Mouse (Mus musculus) liver, adult 2 months (tissue): ENCODE results near the gene Hectd4. TPM values are rescaled to one million over a fixed set of nuclear protein-coding genes. Genes with fewer than 3 reads are reported as not detected.
A peak's percentile ranks its signal among the peaks of the same experiment; 100 is the strongest.

Experiments
- DNase-seq: peaks from one replicate; pipeline ENCODE4 v3.0.0-alpha.2; 2011; ENCODE audit warnings: low read depth, low spot score; ENCODE audit errors: extremely low read depth
- H3K27ac ChIP-seq: fragments of 200-500 bp; replicated peaks from 2 replicates; pipeline ENCODE4 v1.5.1; 2012; ENCODE audit warnings: low read depth, mild to moderate bottlenecking, control low read depth, inconsistent platforms, low read length; ENCODE audit not compliant: insufficient read depth
- H3K27me3 ChIP-seq: fragments of 200-500 bp; 2 replicates; pipeline ENCODE4 v1.6.1; 2012; ENCODE audit warnings: mild to moderate bottlenecking, moderate library complexity, low read length, inconsistent platforms; ENCODE audit not compliant: control insufficient read depth, insufficient read depth
- H3K36me3 ChIP-seq: fragments of 200-500 bp; 2 replicates; pipeline ENCODE4 v1.6.1; 2012; ENCODE audit warnings: low read length, inconsistent platforms; ENCODE audit not compliant: control insufficient read depth, insufficient read depth
- H3K4me1 ChIP-seq: fragments of 200-500 bp; 2 replicates; pipeline ENCODE4 v1.6.1; 2011; ENCODE audit warnings: low read length; ENCODE audit not compliant: control insufficient read depth, insufficient read depth
- H3K4me3 ChIP-seq: fragments of 200-500 bp; 2 replicates; pipeline ENCODE4 v1.5.1; 2011; ENCODE audit warnings: low read depth, mild to moderate bottlenecking, control low read depth, low read length, moderate library complexity; ENCODE audit not compliant: insufficient read depth
- H3K79me2 ChIP-seq: fragments of 200-500 bp; 2 replicates; pipeline ENCODE4 v1.6.1; 2012; ENCODE audit warnings: inconsistent platforms, mild to moderate bottlenecking, low read length, moderate library complexity; ENCODE audit not compliant: control insufficient read depth, insufficient read depth
- H3K9ac ChIP-seq: fragments of 200-500 bp; 2 replicates; pipeline ENCODE4 v1.6.1; 2012; ENCODE audit warnings: low read depth, mild to moderate bottlenecking, control low read depth, inconsistent platforms, low read length
- CTCF ChIP-seq: fragments of 200-500 bp; IDR thresholded peaks from 2 replicates; pipeline ENCODE4 v1.5.1; 2011; ENCODE audit warnings: low read depth, low read length, control low read depth
- POLR2A ChIP-seq: fragments of 200-500 bp; IDR thresholded peaks from 2 replicates; pipeline ENCODE4 v1.6.1; 2011; ENCODE audit warnings: low read length, control low read depth; ENCODE audit not compliant: insufficient read depth; ENCODE audit errors: extremely low read depth
- WGBS: fragments of 180-500 bp; shearing (Covaris S2); methylation state at CpG from one replicate; pipeline ENCODE4 v1.1.7; 2018; 5-methylcytosine and 5-hydroxymethylcytosine counted together
- polyA plus RNA-seq: library from polyadenylated mRNA; depleted of rRNA; stranded (reverse); fragments of >200 nt; gene quantifications from 2 replicates; pipeline ENCODE4 v1.2.3, GENCODE M21; 2012
- total RNA-seq: library from RNA; depleted of rRNA; stranded (reverse); fragments of >200 nt; gene quantifications from 2 replicates; pipeline ENCODE4 v1.2.3, GENCODE M21; 2014

Hectd4 gene
- total and polyA plus RNA-seq, 2 experiments, result 7.6 to 9.7 TPM

- Histone ChIP-seq H3K4me1 (peaks cover 10% of the 10 kb centered on the region), H3K36me3 (no peaks in the 10 kb centered on the region), H3K79me2 (peaks cover 30% of the 10 kb centered on the region), H3K27me3 (no peaks in the 10 kb centered on the region), H3K27ac (peak within 1 kb of the TSS; percentile 65), H3K9ac (peak within 1 kb of the TSS; percentile 98), H3K4me3 (peak within 1 kb of the TSS; percentile 96)
- TF ChIP-seq POLR2A (peak; percentile 58; the same call in 1 of the 2 replicates), CTCF (no peak)
- under 1% methylated on average over 93 of the region's 98 CpGs for WGBS
- DNase-seq, result peak; percentile 37
Observed at GRCm38 (mm10) chr5:121190836-121191583, 29.0 kb upstream of the Hectd4 start, which contains the start of gene Ptpn11. Gene Ptpn11, minus strand, starts transcription at chr5:121191397.

- peaks cover 10% of the 10 kb centered on the region for H3K4me1 ChIP-seq
- peak overlapping the region; percentile 96 for H3K4me3 ChIP-seq
- H3K36me3 ChIP-seq, result no peaks in the 10 kb centered on the region
- H3K9ac ChIP-seq, result peak overlapping the region; percentile 98
- DNase-seq, result no peak
- peaks cover 30% of the 10 kb centered on the region for H3K79me2 ChIP-seq
- no peak for TF ChIP-seq POLR2A
- TF ChIP-seq CTCF, result no peak
- peak overlapping the region; percentile 64 for H3K27ac ChIP-seq
- WGBS, result 12% methylated on average over 17 of the region's 17 CpGs
- H3K27me3 ChIP-seq, result no peaks in the 10 kb centered on the region
Observed at GRCm38 (mm10) chr5:121191584-121191906, 28.5 kb upstream of the Hectd4 start.

GRCm38 (mm10) chr5:121194173-121194572 lies 25.8 kb upstream of the Hectd4 start:
- H3K4me1 ChIP-seq, result peaks cover 8% of the 10 kb centered on the region
- no peak overlapping the region for H3K9ac ChIP-seq
- 44% methylated on average over 1 of the region's 1 CpGs for WGBS
- no peak for DNase-seq
- H3K36me3 ChIP-seq, result no peaks in the 10 kb centered on the region
- peaks cover 8% of the 10 kb centered on the region; the same call in 1 of the 2 replicates for H3K79me2 ChIP-seq
- TF ChIP-seq CTCF (no peak), POLR2A (no peak)
- H3K27ac ChIP-seq, result no peak overlapping the region
- no peaks in the 10 kb centered on the region for H3K27me3 ChIP-seq
- H3K4me3 ChIP-seq, result no peak overlapping the region

GRCm38 (mm10) chr5:121196764-121197163 lies 23.3 kb upstream of the Hectd4 start:
- no peaks in the 10 kb centered on the region for H3K27me3 ChIP-seq
- no peaks in the 10 kb centered on the region for H3K79me2 ChIP-seq
- no peak for DNase-seq
- H3K9ac ChIP-seq, result no peak overlapping the region
- no peaks in the 10 kb centered on the region for H3K4me1 ChIP-seq
- no peak overlapping the region for H3K27ac ChIP-seq
- WGBS, result 53% methylated on average over 5 of the region's 5 CpGs
- TF ChIP-seq POLR2A (no peak), CTCF (no peak)
- H3K36me3 ChIP-seq, result no peaks in the 10 kb centered on the region
- H3K4me3 ChIP-seq, result no peak overlapping the region

DNA sequence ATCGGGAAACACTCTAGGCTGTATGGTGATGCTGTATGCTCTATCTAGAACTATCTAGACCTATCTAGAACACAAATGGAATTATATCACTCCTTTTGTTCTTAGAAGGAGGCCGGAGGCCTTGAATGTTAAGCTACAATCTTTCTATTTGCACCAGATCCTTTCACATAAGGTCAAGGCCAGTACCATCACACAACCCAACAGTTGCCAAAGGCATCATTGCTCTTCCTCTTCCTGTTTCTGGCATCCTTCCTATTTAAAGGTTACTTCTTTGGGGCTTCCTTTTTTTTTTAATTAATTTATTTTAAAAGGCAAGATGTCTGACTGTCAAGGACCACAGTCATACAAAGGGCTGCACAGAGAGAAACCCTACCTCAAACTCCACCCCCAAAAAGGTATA lies 22.7 kb upstream of the Hectd4 start:
- TF ChIP-seq POLR2A (no peak), CTCF (no peak)
- H3K4me1 ChIP-seq, result no peaks in the 10 kb centered on the region

GRCm38 (mm10) chr5:121198376-121198775 lies 21.6 kb upstream of the Hectd4 start:
- no peak for TF ChIP-seq CTCF
- no peak for TF ChIP-seq POLR2A
- Histone ChIP-seq H3K9ac (no peak overlapping the region), H3K79me2 (no peaks in the 10 kb centered on the region), H3K27ac (no peak overlapping the region), H3K27me3 (no peaks in the 10 kb centered on the region), H3K4me3 (no peak overlapping the region), H3K36me3 (no peaks in the 10 kb centered on the region), H3K4me1 (no peaks in the 10 kb centered on the region)
- WGBS, result 83% methylated on average over 5 of the region's 5 CpGs
- DNase-seq, result no peak

More for the DNA sequence above, 22.7 kb upstream of the Hectd4 start:
- Histone ChIP-seq H3K27me3 (no peaks in the 10 kb centered on the region), H3K27ac (no peak overlapping the region), H3K79me2 (no peaks in the 10 kb centered on the region), H3K36me3 (no peaks in the 10 kb centered on the region), H3K4me3 (no peak overlapping the region), H3K9ac (no peak overlapping the region)
- WGBS, result 70% methylated on average over 2 of the region's 2 CpGs
- no peak for DNase-seq
